Mouse (Mus musculus) midbrain, embryonic 11.5 days (tissue): ENCODE measurements around the gene Bloc1s5. TPM values are rescaled to one million over a fixed set of nuclear protein-coding genes. Genes with fewer than 3 reads are reported as not detected.
"Not testable (repeated sequence)": the region's sequence is repeated elsewhere in the genome, so short reads cannot be mapped to it uniquely, and the experiment has no call there.

ENCODE experiments used
- ATAC-seq: fragments of 200-750 bp; cut with Nextera tagmentation; 2 replicates; pipeline ENCODE4 v1.8.0; 2017; ENCODE audit warnings: moderate TSS enrichment, moderate library complexity; ENCODE audit not compliant: low FRiP score
- DNase-seq: peaks from one replicate; pipeline ENCODE4 v3.0.0; 2015; ENCODE audit warnings: low spot score; ENCODE audit errors: missing footprints
- H3K27ac ChIP-seq: fragments of 300-500 bp; sonication (generic); 2 replicates; pipeline ENCODE4 v1.5.1; 2014; ENCODE audit warnings: low read depth, low read length
- H3K27me3 ChIP-seq: fragments of 300-500 bp; sonication (generic); 2 replicates; pipeline ENCODE4 v1.6.1; 2014; ENCODE audit warnings: mild to moderate bottlenecking, low read length, moderate library complexity, mixed read lengths; ENCODE audit not compliant: control insufficient read depth, insufficient read depth
- H3K36me3 ChIP-seq: fragments of 300-500 bp; sonication (generic); 2 replicates; pipeline ENCODE4 v1.6.1; 2014; ENCODE audit warnings: mild to moderate bottlenecking, low read length, moderate library complexity, mixed read lengths; ENCODE audit not compliant: control insufficient read depth, insufficient read depth
- H3K4me1 ChIP-seq: fragments of 300-500 bp; sonication (generic); 2 replicates; pipeline ENCODE4 v1.6.1; 2014; ENCODE audit warnings: low read length; ENCODE audit not compliant: control insufficient read depth, insufficient read depth
- H3K4me2 ChIP-seq: fragments of 300-500 bp; sonication (generic); 2 replicates; pipeline ENCODE4 v1.6.1; 2014; ENCODE audit warnings: mild to moderate bottlenecking, moderate library complexity
- H3K4me3 ChIP-seq: fragments of 300-500 bp; sonication (generic); 2 replicates; pipeline ENCODE4 v1.5.1; 2014; ENCODE audit warnings: low read depth, low read length
- H3K9ac ChIP-seq: fragments of 300-500 bp; sonication (generic); 2 replicates; pipeline ENCODE4 v1.6.1; 2014; ENCODE audit warnings: low read length
- H3K9me3 ChIP-seq: fragments of 300-500 bp; sonication (generic); 2 replicates; pipeline ENCODE4 v1.6.1; 2016; ENCODE audit warnings: low read length; ENCODE audit not compliant: control insufficient read depth
- WGBS: fragments of 180-500 bp; shearing (Covaris S2); extraction: QIAGEN DNeasy Blood & Tissue Kit; methylation state at CpG from one replicate; pipeline ENCODE4 v1.1.7; 2014; 5-methylcytosine and 5-hydroxymethylcytosine counted together
- polyA plus RNA-seq: library from polyadenylated mRNA; unstranded; fragments of >200 nt; fragmentation: Nextera tagmentation; extraction: Ambion mirVana; gene quantifications from 2 replicates; pipeline ENCODE4 v1.2.1, GENCODE M21; 2014

Gene Bloc1s5
- polyA plus RNA-seq, 1 experiment from 2014 or later, result 29.5 TPM

DNA sequence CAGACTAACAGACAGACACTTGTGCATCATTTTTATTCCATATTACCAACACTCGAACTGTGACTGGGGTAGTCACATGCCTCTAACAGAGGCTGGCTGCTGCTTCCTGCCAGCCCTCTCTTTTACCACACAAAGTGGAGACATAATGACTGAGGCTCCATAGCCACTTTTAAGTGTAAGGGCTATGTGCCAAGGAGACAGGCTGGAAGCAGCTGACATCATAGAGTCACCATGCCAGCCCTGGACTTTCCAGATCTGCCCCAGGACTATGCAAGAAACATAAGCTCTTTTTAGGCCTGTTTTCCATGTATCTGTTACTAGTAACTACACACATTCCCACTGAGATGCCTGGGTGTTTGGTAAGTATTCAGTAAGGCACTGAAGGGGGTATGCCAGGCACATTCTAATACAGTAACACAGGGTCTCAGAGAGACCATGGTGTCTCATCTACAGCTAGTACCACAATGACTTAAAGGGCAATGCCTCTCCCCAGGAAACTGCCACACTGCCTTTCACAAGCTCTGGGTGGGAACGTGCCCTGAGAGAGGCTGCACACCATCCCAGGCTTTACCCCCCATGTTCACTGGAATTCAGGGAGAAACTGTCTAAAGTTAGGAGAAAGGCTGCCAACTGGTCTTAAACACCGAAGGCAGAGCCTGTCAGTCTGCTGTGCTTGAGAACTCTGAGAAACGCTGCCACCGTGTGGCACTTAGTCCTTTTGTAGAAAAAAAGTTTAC, 9.2 kb downstream of the Bloc1s5 start:
- no peak for DNase-seq
- H3K4me1 ChIP-seq, result no peaks in the 10 kb centered on the region
- WGBS, result 20% methylated on average over 5 of the region's 5 CpGs

DNA sequence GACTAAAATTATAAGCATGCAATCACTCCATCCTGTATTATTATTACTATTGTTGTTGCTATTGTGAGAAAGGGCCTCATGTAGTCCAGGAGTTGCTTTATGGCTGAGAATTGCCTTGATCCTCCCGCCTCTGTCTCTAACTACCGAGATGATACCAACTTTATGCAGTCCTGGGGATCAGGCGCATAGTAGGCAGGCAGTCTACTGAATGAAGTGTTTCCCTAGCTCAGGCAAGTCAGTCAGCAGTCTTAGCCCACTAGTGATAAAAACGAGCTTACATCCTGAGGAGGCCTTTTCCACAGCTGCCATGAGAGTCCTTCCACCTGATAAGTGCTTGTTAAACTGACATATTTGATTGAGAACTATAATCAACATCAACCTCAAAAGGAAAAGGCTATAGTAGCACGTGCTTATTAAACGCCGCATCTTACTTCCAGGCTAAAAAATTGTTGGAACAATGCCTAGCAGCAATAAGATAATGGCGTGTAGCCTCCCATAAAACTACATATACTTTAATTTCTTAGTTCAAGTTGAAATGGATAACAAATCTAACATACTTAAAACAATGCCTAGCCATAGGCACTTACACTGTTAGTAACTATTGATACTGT, 10.5 kb downstream of the Bloc1s5 start:
- Histone ChIP-seq H3K9ac (no peak overlapping the region), H3K4me2 (no peak overlapping the region), H3K9me3 (no peaks in the 10 kb centered on the region), H3K27ac (no peak overlapping the region), H3K4me3 (no peak overlapping the region), H3K36me3 (no peaks in the 10 kb centered on the region), H3K4me1 (no peaks in the 10 kb centered on the region), H3K27me3 (no peaks in the 10 kb centered on the region)
- WGBS, result 97% methylated on average over 8 of the region's 8 CpGs
- ATAC-seq (no peak), DNase-seq (no peak)

More for the DNA sequence above, 9.2 kb downstream of the Bloc1s5 start:
- H3K27me3 ChIP-seq, result no peaks in the 10 kb centered on the region
- no peak overlapping the region for H3K9ac ChIP-seq
- H3K27ac ChIP-seq, result no peak overlapping the region
- no peak overlapping the region for H3K4me2 ChIP-seq
- ATAC-seq, result no peak
- no peaks in the 10 kb centered on the region for H3K9me3 ChIP-seq
- H3K36me3 ChIP-seq, result no peaks in the 10 kb centered on the region
- no peak overlapping the region for H3K4me3 ChIP-seq

DNA sequence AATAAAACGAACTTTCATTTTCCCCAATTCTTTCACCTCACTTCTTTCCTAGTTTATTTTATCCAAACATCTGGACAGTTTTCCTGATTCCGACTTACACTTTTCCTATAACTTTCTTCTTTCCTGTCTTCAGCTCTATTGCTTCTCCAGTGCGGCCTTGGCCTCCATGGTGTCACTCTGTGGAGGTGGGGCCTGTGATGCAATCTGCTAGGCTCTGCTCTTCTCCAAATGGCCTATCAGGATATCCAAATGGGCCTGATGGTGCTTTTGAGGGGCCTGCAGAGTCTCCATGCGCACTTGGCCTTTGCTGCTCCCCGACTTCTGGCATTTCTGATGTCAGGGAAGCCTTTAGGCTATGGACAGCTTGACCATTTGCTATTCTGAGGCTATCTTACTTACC, 11.6 kb downstream of the Bloc1s5 start:
- WGBS, result 89% methylated on average over 5 of the region's 5 CpGs
- H3K9me3 ChIP-seq, result no peaks in the 10 kb centered on the region

DNA sequence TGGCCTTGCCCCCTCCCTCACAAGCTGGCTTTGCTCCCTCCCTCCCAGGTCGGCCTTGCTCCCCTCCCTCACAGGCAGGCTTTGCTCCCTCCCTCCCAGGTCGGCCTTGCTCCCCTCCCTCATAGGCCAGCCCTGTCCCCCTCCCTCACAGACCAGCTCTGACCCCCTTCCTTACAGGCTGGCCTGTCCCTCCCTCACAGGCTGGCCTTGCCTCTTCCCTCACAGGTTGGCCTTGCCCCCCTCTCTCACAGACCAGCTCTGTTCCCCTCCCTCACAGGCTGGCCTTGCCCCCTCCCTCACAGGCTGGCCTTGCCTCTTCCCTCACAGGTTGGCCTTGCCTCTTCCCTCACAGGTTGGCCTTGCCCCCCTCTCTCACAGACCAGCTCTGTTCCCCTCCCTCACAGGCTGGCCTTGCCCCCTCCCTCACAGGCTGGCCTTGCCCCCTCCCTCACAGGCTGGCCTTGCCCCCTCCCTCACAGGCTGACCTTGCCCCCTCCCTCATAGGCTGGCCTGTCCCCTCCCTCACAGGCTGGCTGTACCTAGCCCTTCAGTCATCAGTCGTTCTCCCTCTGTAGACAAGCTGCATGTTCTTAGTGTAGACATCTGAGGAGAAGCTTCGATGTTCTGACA, 16.8 kb downstream of the Bloc1s5 start:
- not testable (repeated sequence) for DNase-seq, H3K9ac ChIP-seq, H3K9me3 ChIP-seq, H3K4me1 ChIP-seq, H3K36me3 ChIP-seq, H3K27me3 ChIP-seq, H3K27ac ChIP-seq, H3K4me2 ChIP-seq, H3K4me3 ChIP-seq, ATAC-seq
- WGBS, result 84% methylated on average over 4 of the region's 4 CpGs

More for the DNA sequence above, 11.6 kb downstream of the Bloc1s5 start:
- H3K27me3 ChIP-seq, result no peaks in the 10 kb centered on the region
- no peak for DNase-seq
- H3K36me3 ChIP-seq, result no peaks in the 10 kb centered on the region
- H3K27ac ChIP-seq, result no peak overlapping the region
- no peak for ATAC-seq
- no peak overlapping the region for H3K9ac ChIP-seq
- no peaks in the 10 kb centered on the region for H3K4me1 ChIP-seq
- H3K4me3 ChIP-seq, result no peak overlapping the region
- H3K4me2 ChIP-seq, result no peak overlapping the region

DNA sequence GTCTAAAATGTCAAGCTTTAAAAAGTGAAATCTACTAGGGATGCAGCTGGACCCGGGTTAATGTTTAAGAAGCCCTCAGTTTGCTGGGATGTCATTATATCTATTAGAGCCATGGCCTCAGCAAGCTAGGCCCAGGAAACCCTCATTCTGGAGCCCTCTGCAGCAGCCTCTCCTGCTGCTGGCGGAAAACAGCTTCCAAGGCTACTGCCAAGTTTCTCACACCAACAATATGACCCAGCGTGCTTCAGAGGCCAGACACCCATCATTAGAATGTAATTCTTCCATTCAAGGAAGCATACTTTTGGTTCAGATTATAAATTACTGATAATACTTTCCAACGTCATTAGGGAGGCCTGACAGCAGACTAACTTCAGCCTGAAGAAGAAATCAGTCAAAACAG, 18.0 kb downstream of the Bloc1s5 start:
- Histone ChIP-seq H3K27ac (no peak overlapping the region), H3K4me1 (no peaks in the 10 kb centered on the region), H3K9me3 (no peaks in the 10 kb centered on the region; the same call in 1 of the 2 replicates), H3K9ac (no peak overlapping the region), H3K27me3 (no peaks in the 10 kb centered on the region), H3K36me3 (peaks cover 2% of the 10 kb centered on the region; the same call in 1 of the 2 replicates), H3K4me2 (no peak overlapping the region), H3K4me3 (no peak overlapping the region)
- DNase-seq (no peak), ATAC-seq (no peak)
- WGBS, result 83% methylated on average over 4 of the region's 4 CpGs

DNA sequence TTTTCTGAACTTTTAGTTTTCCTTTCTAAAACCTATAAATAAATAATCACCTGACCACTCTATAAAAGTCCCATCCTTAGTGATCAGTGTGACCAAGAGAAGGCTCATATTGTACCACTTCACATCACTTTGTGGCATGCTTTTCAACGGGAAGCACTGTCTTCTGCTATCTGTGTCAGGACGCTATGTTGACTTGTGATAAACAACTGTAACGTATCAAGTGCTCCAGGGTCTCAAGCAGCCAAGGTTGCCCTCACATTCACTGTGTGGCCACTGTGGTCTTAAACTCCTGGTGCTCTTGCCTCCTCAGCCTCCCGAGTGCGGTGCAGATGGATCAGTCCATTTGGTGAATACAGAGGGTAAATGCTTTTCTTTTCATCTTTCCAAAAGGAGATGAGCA, 19.3 kb downstream of the Bloc1s5 start:
- Histone ChIP-seq H3K27ac (no peak overlapping the region), H3K36me3 (peaks cover 2% of the 10 kb centered on the region; the same call in 1 of the 2 replicates), H3K9ac (no peak overlapping the region), H3K4me2 (no peak overlapping the region), H3K9me3 (no peaks in the 10 kb centered on the region; the same call in 1 of the 2 replicates), H3K4me3 (no peak overlapping the region), H3K4me1 (no peaks in the 10 kb centered on the region), H3K27me3 (no peaks in the 10 kb centered on the region)
- no peak for ATAC-seq
- WGBS, result 92% methylated on average over 5 of the region's 5 CpGs
- DNase-seq, result no peak

DNA sequence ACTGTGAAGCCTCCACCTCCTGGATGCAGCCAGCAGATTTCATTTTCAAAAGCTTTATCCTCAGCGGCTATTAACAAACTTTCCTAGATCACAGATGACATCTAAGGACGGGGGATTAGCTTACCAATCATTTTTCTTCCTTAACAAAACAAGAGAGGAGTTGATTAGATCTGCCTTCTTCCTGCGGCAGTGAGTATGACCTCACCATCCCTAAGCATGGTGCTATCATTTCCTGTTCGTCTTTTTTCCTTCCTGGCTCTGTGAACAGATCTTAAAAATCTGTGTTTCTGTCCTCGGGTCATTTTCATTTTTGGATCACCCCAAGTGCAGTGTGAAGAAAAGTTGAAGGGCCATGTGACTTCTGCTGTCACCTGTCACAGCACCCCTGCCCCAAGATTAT, 20.6 kb downstream of the Bloc1s5 start:
- no peaks in the 10 kb centered on the region for H3K27me3 ChIP-seq
- no peak overlapping the region for H3K9ac ChIP-seq
- peaks cover 2% of the 10 kb centered on the region; the same call in 1 of the 2 replicates for H3K36me3 ChIP-seq
- no peak overlapping the region for H3K4me3 ChIP-seq
- no peak overlapping the region for H3K4me2 ChIP-seq
- no peaks in the 10 kb centered on the region for H3K4me1 ChIP-seq
- H3K27ac ChIP-seq, result no peak overlapping the region
- ATAC-seq (no peak), DNase-seq (no peak)
- no peaks in the 10 kb centered on the region; the same call in 1 of the 2 replicates for H3K9me3 ChIP-seq
- 87% methylated on average over 5 of the region's 5 CpGs for WGBS

DNA sequence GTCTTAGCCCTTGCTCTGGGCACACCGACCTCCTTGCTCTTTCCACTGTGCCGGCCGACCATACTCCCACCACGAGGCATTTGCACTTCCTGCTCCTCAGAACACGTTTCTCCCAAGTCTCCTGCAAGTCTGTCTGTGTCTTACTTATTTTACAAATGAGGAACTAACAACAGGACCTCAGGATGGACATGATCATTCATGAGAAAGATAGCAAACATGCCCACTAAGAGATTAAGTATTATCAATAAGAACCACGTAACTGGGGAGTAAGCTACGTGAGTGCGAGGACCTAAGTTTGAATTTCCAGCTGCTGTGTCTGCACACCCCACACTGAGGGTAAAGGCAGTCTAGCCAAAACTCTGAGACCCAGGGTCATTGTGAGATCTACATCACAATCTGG, 21.3 kb downstream of the Bloc1s5 start:
- DNase-seq (no peak), ATAC-seq (no peak)
- Histone ChIP-seq H3K27ac (no peak overlapping the region), H3K4me3 (no peak overlapping the region), H3K4me2 (no peak overlapping the region), H3K9ac (no peak overlapping the region), H3K9me3 (no peaks in the 10 kb centered on the region; the same call in 1 of the 2 replicates), H3K36me3 (peaks cover 2% of the 10 kb centered on the region; the same call in 1 of the 2 replicates), H3K27me3 (no peaks in the 10 kb centered on the region), H3K4me1 (no peaks in the 10 kb centered on the region)
- 86% methylated on average over 8 of the region's 8 CpGs for WGBS

DNA sequence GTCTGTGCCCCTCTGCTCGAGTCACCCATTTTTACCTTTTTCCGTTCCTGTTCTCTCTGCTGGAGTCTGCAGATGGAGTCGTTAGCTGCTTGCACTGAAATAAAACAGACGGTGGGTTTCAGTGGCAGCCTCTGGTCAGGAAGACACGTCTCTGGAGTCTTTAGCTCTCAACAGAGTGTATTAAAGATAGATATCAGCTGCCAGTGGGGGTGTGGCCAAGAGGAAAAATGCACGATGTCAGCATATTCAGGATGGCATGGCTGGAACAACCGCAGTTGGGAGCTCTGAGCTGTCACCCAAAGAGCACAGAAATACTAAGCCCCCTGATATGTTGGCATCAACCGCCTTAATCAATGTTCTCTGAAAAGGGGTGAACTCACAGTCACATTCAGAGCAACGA, 22.3 kb downstream of the Bloc1s5 start:
- H3K27me3 ChIP-seq, result no peaks in the 10 kb centered on the region
- WGBS, result 95% methylated on average over 9 of the region's 9 CpGs
- no peak overlapping the region for H3K4me2 ChIP-seq
- H3K4me3 ChIP-seq, result no peak overlapping the region
- H3K4me1 ChIP-seq, result no peaks in the 10 kb centered on the region
- no peak overlapping the region for H3K27ac ChIP-seq
- peaks cover 2% of the 10 kb centered on the region; the same call in 1 of the 2 replicates for H3K36me3 ChIP-seq
- no peaks in the 10 kb centered on the region; the same call in 1 of the 2 replicates for H3K9me3 ChIP-seq
- DNase-seq (no peak), ATAC-seq (no peak)
- no peak overlapping the region for H3K9ac ChIP-seq
